Mouse (Mus musculus): ENCODE measurements around the gene Med15.

The Med15 gene

DNA sequence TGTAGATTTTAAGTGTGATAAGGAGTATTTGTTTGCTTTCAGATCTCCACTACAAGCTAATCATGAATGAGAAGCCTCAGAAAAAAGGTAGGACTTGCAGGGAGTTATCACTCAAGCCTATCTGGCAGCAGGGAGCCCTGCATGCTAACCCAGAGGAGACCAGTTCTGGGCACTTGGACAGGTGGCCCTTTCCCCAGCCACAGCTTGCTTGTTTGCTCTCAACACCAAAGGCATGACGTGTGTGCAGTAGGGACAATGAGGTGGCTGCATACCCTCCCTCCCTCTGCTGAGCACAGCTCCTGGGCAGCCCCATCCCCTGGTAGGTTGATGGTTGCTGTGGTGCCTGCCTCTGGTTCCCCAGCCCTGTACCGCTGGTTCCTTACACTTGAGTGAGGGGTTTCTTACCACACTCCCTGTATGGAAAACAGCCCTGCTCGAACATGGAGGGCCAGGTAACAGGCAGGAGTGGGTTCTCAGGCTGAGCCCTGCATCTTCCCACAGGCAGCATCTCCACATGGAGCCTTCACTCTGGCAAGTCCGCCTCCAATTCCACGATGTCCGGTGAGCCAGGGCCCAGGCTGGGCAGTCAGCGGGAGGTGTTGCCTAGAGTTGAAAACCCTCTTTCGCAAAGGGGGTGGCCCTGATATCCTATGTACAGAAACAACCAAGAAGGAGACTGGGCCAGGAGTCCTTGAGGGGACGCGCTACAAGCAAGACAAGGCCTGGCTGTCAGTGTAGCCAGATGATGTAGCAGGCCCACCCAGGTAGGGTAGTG, 84.9 kb downstream of the Med15 start:
- DNase-seq (ENCODE audit: low spot score) = no peak

DNA sequence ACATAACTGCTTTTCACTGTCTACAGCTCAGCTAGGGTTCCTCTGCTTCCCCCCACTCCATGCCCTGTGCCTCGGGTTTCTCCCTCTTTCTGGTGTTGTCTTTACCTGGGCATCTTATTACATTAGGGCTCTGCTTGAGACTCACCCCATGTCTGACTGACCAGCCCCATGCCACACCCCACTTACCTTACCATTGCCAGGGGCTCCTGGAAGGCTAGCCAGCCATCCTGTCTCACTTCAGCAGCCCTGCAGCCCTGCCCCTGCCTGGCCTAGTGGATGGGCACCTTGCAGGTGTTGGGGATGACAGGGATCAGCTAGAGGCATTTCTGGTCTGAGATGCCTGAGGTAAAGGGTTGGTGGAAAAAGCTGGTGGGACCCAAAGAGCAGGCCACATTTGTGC, 85.5 kb downstream of the Med15 start:
- no peak for DNase-seq (ENCODE audit: low spot score)

- peak; percentile 91 for DNase-seq (ENCODE audit: low spot score)
Observed at GRCm38 (mm10) chr16:17646310-17647114, 86.2 kb downstream of the Med15 start, which contains the start of gene Ccdc74a. Gene Ccdc74a, plus strand, starts transcription at chr16:17646470.

DNA sequence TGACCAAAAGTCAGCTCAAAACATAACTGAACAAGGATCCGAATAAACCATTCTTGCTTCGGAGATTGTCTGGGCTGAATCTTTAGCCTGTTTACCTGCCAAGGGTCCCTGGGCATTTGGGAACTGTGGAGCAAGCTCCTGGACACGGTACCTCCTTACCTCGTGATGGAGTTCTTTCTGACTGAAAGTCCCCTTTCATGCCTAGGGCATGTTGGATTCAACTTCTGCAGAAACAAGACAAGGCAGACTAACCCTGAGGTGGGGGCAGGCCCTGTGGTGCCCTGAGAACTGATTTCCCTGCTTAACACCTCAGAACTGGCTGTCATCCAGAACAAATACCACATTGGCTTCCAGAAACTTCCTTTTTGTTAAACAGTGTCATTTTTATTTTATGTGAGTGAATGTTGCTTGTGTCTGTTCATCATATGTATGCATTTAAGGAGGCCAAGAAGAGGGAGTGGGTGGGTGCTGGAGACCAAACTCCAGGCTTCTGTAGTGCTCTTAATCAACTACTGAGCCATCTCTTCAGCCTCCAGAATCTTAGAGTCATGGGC, 89.2 kb downstream of the Med15 start:
- no peak for DNase-seq (ENCODE audit: low spot score)

DNA sequence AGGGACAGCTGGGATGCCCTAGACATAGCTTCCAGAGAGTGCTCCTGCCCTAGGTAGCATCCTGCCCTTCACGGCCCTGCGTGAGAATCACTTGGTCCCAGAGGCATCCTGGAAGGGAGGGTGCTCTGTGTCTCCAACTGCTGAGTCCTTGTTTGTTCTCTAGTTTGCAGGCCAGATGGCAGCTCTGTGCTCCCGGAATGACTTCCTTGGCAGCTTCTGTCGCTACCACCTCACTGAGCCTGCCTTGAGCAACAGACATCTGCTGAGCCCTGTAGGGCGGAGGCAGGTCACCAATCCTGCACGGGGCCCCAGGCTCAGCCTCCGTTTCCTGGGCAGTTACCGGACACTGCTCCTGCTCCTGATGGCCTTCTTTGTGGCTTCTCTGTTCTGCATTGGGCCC, 90.4 kb downstream of the Med15 start:
- DNase-seq (ENCODE audit: low spot score) = no peak

DNA sequence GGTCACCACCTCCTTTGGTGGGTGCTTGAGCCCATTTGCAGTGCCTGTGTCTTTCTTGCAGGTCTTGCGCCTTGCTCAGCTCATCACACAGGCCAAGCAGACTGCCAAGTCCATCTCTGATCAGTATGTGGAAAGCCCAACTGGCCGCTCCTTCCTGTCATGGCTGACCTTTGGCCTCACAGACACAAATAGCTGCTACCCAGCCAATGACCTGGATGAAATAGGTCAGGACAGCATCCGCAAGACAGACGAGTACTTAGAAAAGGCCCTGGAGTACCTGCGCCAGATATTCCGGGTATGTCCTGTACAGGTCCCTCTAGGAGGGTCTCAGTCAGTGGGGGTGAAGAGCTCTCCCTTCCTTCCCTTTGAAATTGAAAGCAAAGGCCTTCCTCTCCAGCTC, 91.4 kb downstream of the Med15 start:
- peak; percentile 7 for DNase-seq (ENCODE audit: low spot score)

DNA sequence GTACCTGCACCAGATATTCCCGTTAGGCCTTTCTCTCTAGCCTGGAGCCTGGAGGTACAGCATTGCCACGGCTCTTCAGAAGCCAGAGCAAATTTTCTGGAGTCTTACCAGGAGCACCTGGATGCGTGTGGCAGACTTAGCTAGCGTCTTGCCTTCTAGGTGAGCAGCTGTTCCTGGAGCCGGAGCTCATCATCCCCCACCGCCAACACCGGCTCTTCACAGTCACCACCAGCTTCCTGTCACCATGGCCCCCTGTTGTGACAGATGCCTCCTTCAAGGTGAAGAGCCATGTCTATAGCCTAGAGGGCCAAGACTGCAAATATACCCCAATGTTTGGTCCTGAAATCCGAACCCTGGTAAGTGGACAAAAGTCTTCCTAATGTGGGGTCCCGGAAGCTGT, 92.0 kb downstream of the Med15 start:
- DNase-seq (ENCODE audit: low spot score) = no peak

DNA sequence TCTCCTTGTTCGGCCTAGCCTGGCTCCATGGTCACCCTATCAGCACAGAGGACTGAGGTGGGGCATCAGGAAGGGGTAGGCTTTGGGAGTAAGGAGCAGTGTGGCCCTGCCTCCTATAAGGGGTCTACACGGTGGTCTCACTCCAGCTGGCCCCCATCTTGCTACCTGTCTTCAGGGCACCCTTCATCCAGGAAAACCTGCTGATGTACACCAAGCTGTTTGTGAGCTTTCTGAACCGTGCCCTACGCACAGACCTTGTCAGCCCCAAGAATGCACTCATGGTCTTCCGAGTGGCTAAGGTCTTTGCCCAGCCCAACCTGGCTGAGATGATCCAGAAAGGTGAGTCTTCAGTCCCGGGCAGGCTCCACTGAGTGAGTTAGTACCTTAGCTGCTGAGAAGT, 92.7 kb downstream of the Med15 start:
- DNase-seq (ENCODE audit: low spot score) = no peak

- no peak for DNase-seq (ENCODE audit: low spot score)
Observed at GRCm38 (mm10) chr16:17639081-17639480, 93.6 kb downstream of the Med15 start.

- no peak for DNase-seq (ENCODE audit: low spot score)
Observed at GRCm38 (mm10) chr16:17638036-17638628, 94.6 kb downstream of the Med15 start.

DNA sequence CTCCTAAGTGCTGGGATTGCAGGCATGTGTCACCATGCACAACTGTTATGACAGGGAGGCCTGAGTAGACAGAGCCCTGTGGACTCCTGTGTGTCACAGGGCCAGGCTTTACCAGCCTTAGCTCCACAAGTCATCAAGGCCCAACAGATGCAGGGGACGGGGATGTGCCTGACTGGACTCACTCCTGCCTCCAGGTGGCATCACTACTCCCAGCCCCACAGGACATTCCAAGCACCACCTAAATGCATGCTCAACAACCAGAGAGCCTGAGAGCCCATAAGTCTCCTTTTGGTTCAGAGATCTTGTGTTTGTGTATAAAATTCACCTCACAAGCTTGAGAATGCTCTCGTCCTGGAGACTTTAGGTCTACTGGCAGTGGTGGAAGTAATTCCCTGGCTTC, 95.1 kb downstream of the Med15 start:
- no peak for DNase-seq (ENCODE audit: low spot score)

GRCm38 (mm10) chr16:17636904-17637303, 95.8 kb downstream of the Med15 start:
- DNase-seq (ENCODE audit: low spot score) = no peak

DNA sequence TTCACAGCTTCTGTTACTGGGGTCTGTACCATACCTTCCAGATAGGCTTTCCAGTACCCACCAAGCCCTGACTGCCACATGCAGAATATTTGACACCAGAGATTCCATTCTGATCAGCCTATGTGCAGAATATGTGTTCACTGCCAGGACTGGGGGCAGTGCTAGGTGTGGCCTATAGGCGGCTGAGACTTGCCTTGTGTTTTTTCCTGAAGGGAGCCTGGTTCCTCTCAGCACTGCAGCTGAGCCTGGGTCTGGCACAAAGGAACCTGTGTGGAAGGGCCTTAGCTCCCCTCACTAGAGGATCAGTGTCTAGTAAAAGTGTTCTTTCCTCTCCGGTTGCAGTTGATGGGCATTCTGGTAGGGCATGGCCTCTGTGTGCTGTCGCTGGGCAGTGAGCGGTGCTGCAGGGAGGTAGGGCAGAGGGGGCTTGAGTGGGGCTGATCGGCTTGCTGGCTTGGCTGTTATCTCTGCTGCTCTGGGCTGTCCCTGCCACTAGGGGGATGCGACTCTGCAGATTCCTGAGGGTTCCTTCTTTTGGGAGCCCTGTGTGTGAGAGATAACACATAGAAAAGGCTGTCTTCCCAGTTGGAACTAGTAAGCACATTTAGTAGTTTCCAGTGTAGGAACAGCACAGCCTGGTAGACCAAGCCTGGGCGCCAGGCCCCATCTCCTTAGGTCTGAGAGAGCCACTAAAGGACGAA, 99.1 kb downstream of the Med15 start:
- peak; percentile 26 for DNase-seq (ENCODE audit: low spot score)

DNA sequence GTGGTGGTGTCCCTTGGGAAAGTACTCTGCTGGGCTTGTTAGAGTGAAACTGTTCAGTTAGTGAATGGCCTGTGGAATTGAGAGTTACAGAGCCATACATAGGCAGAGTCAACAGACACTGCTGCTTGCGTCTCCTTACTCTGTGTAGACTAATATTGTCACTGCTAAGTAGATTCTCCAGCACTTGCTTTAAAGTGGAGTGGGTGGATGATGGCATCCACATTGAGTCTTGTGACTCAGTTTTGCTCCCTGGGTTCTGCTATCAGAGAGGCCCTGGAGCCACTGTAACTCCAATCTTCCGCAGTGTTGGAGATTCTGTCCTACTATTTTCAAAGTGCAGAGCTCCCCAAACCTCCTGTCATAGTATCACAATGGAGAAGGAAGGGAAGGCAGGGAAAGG, 100.1 kb downstream of the Med15 start:
- DNase-seq (ENCODE audit: low spot score) = no peak

DNA sequence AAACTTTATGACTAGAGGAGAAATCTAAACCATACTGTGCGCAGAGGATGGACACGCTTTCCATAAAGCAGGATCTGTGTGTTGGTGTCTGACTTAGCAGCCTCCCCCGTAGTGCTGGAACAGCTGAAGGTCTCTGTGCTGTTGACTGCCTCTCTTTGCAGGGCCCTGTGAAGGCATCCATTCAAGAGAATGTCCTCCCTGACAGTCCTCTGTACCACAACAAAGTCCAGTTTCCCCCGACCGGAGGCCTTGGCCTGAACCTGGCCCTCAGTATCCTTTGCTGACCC, 106.5 kb downstream of the Med15 start:
- DNase-seq (ENCODE audit: low spot score) = no peak

DNA sequence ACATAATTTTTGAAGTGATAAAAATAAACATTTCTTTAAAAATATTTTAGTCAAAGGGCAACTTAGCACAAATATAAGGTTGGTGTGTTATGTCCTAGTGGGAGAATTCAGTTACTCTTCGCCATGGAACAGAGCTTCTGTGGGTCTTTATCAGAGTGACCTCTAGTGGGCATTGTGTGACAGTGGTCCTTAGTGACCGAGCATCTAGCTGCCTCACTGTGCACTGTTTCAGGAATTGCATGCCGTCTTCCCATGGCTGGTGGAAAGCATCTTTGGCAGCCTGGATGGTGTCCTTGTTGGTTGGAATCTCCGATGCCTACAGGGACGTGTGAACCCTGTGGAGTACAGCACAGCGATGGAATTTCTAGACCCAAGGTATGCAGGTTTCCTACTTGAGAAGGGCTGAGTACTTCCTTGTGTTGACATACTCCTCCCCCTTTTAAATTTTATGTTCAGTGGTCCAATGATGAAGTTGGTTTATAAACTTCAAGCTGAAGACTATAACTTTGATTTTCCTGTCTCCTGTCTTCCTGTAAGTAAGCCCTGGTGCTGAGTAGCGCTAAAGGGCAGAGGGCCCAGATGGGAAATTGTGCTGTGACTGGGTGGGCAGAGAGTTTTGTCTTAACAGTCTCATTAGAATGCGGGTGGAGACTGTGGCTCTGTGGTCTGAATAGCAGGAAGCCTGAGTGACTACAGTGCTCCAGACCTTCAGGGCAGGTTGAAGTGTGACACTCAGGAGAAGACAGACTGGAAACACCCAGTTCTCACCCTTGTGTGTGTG, 107.0 kb downstream of the Med15 start:
- peak; percentile 73 for DNase-seq (ENCODE audit: low spot score)

- no peak for DNase-seq (ENCODE audit: low spot score)
Observed at GRCm38 (mm10) chr16:17621936-17622335, 110.8 kb downstream of the Med15 start.

GRCm38 (mm10) chr16:17619198-17620105, 113.2 kb downstream of the Med15 start, which contains the start of gene Smpd4:
Gene Smpd4, plus strand, starts transcription at chr16:17619354.
- peak; percentile 95 for DNase-seq (ENCODE audit: low spot score)

DNA sequence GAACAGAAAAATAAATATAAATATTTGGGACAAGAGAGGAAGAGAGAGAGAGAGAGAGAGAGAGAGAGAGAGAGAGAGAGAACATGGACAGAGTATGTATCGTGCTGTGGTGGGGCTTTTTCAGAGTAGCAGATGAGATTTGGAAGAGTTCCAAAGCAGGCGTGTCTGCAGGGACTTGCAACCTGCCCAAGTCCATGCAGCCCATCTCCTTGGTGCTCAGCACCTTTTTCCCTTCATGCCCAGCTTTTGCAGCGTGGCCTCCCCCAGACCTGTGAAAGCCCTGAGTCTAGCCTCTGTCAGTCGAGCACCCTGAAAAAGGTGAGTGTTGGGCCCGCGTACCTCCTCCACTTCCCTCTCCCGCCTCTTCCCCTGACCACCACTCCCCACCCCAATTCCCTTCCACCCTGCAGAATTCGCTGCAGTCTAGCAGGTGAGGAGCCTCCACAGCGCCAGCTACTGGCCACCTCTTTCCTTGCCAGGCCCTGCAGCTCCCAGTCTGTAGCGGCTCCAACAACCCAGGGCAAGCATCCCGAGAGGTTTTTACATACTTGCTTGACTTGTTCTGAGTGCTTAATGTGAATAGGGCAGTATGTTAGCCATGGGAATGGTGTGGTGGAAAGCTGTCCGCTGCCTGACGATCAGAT, 114.6 kb downstream of the Med15 start:
- peak; percentile 78 for DNase-seq (ENCODE audit: low spot score)

DNA sequence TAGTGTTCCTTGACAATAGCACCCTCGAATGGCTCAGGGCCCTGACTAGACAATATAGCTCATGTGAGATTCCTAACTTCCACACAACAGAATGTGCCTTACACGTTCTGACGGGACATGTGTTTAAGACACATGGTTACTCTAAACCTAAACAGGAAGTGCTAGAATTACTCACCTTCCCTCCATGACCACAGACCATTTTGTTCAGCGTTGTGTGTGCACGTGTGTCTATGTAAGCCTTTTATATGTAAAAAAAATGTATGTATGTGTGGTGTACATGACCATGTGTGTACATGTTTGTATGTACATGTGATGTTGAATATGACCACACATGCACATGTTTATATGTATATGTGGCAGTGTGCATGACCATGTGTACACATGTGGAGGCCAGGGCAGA, 116.5 kb downstream of the Med15 start:
- no peak for DNase-seq (ENCODE audit: low spot score)
